Mouse (Mus musculus) hindbrain, embryonic 13.5 days (tissue): ENCODE results near the gene Hoxb7. TPM values are rescaled to one million over a fixed set of nuclear protein-coding genes. Genes with fewer than 3 reads are reported as not detected.

ENCODE experiments used
- microRNA counts: library from miRNA; unstranded; fragments of <30 nt; microRNA quantifications from one replicate; lab custom pipeline; 2016
- microRNA-seq: library from miRNA; unstranded; fragments of <30 nt; microRNA quantifications from one replicate; pipeline ENCODE4, GENCODE M21; 2016
- polyA plus RNA-seq: library from polyadenylated mRNA; unstranded; fragments of >200 nt; fragmentation: Nextera tagmentation; extraction: Ambion mirVana; gene quantifications from 2 replicates; pipeline ENCODE4 v1.2.1, GENCODE M21; 2015

Gene Hoxb7
- polyA plus RNA-seq, 1 experiment from 2014 or later: 33.2 TPM

MicroRNAs encoded within 50 kb of the gene (microRNA counts, 519-probe panel; counts per million panel counts)
- microRNA mmu-miR-10a (lab: Ali Mortazavi, UCI): 5,299 counts per million, percentile 90 among the panel's probes with 10 or more counts
- microRNA mmu-miR-196a (lab: Ali Mortazavi, UCI): 51.3 counts per million

Small RNA genes lying within 50 kb of the gene (microRNA-seq; reads per million reads assigned to microRNA genes)
- gene Mir10a (97,277 reads per million, percentile 100 among the genes with 10 or more reads in this experiment), gene Mir196a-1 (not detected)

Other genes starting within 250 kb of the Hoxb7 start
- 31.0 and 31.7 TPM in 2 replicates for gene Ube2z, start 221.2 kb upstream of the Hoxb7 start, polyA plus RNA-seq
- 530 and 549 TPM in 2 replicates for gene Atp5g1, start 211.0 kb upstream of the Hoxb7 start, polyA plus RNA-seq
- gene Calcoco2, start 174.7 kb upstream of the Hoxb7 start, polyA plus RNA-seq: not detected in 2 replicates
- gene Ttll6, start 152.8 kb upstream of the Hoxb7 start, polyA plus RNA-seq: 0.22 and 0.26 TPM in 2 replicates
- not detected in 2 replicates for gene Hoxb13, start 92.3 kb upstream of the Hoxb7 start, polyA plus RNA-seq
- gene Hoxb9, start 15.2 kb upstream of the Hoxb7 start, polyA plus RNA-seq: 4.8 and 7.2 TPM in 2 replicates
- 19.2 and 27.2 TPM in 2 replicates for gene Hoxb8, start 4.7 kb upstream of the Hoxb7 start, polyA plus RNA-seq
- gene Hoxb6, start 5.9 kb downstream of the Hoxb7 start, polyA plus RNA-seq: 81.9 and 132 TPM in 2 replicates
- gene Hoxb5, start 16.7 kb downstream of the Hoxb7 start, polyA plus RNA-seq: 196 and 216 TPM in 2 replicates
- gene Hoxb4, start 31.6 kb downstream of the Hoxb7 start, polyA plus RNA-seq: 9.5 and 11.3 TPM in 2 replicates
- gene Hoxb3, start 36.7 kb downstream of the Hoxb7 start, polyA plus RNA-seq: 11.9 and 14.5 TPM in 2 replicates
- 38.6 and 47.2 TPM in 2 replicates for gene Hoxb2, start 63.9 kb downstream of the Hoxb7 start, polyA plus RNA-seq
- gene Hoxb1, start 79.1 kb downstream of the Hoxb7 start, polyA plus RNA-seq: 0.30 and 0.74 TPM in 2 replicates
- gene Skap1, start 178.0 kb downstream of the Hoxb7 start, polyA plus RNA-seq: 6.3 and 6.9 TPM in 2 replicates